Mouse (Mus musculus) kidney, adult 2 months (tissue): ENCODE results near the gene Car2.

ENCODE experiments used
- CTCF ChIP-seq: fragments of 200-500 bp; conservative IDR thresholded peaks from 2 replicates; pipeline ENCODE4 v1.5.1; 2011; ENCODE audit warnings: low read depth, mild to moderate bottlenecking, control low read depth, low read length, moderate library complexity, mixed read lengths; ENCODE audit not compliant: insufficient read depth, insufficient read length
- POLR2A ChIP-seq: fragments of 200-500 bp; IDR thresholded peaks from one replicate; pipeline ENCODE4 v1.6.1; 2011; ENCODE audit warnings: low read depth, low read length, control low read depth

DNA sequence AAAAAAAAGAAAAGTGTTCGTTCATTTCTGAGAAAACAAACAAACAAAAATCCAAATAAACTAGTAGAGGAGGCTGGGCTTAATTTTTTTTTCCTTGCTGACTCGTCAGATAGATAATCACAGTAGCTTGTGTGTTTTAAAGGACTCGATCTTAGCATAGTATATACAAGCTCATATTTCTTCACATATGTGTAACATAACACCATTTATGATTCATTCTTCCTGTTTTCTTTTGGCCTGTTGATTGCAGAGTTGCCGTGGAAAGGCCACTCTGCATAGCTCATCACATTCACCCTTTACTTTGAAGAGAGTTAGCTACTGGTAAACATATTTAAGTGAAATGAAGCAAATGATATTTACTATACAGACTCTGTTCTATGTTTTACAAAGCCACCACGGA is 7.6 kb downstream of the Car2 start:
- no peak for TF ChIP-seq CTCF
- TF ChIP-seq POLR2A = no peak
